Mouse (Mus musculus): ENCODE measurements at regions not wholly inside any gene's neighbourhood (a gene's known extent, or its start where the extent isn't known, plus 50 kb on each side); places are given as distances from the start of the nearest gene placed in this dataset.

- no peak for DNase-seq (ENCODE audit: low spot score)
These were observed 99.4 kb upstream of the Gpr12 start for GRCm38 (mm10) chr5:146684429-146684828.

- no peak for DNase-seq (ENCODE audit: low spot score)
These were observed 98.5 kb upstream of the Gpr12 start for GRCm38 (mm10) chr5:146683554-146683953.

- DNase-seq (ENCODE audit: low spot score), result no peak
These were observed 97.9 kb upstream of the Gpr12 start for GRCm38 (mm10) chr5:146682893-146683292.

- DNase-seq (ENCODE audit: low spot score), result peak; percentile 27
These were observed 96.5 kb upstream of the Gpr12 start for GRCm38 (mm10) chr5:146681512-146681911.

GRCm38 (mm10) chr5:146679198-146679681 is 94.2 kb upstream of the Gpr12 start:
- no peak for DNase-seq (ENCODE audit: low spot score)

- DNase-seq (ENCODE audit: low spot score), result no peak
These were observed 93.7 kb upstream of the Gpr12 start for GRCm38 (mm10) chr5:146678775-146679170.

- no peak for DNase-seq (ENCODE audit: low spot score)
These were observed 93.2 kb upstream of the Gpr12 start for GRCm38 (mm10) chr5:146678049-146678774.

- DNase-seq (ENCODE audit: low spot score), result no peak
These were observed 92.1 kb upstream of the Gpr12 start for GRCm38 (mm10) chr5:146677151-146677515.

GRCm38 (mm10) chr5:146676470-146677150 is 91.6 kb upstream of the Gpr12 start:
- DNase-seq (ENCODE audit: low spot score), result peak; percentile 87

GRCm38 (mm10) chr5:146675887-146676277 is 90.8 kb upstream of the Gpr12 start:
- DNase-seq (ENCODE audit: low spot score), result no peak

- peak; percentile 84 for DNase-seq (ENCODE audit: low spot score)
These were observed 90.2 kb upstream of the Gpr12 start for GRCm38 (mm10) chr5:146675006-146675886.

GRCm38 (mm10) chr5:146661751-146662150 is 76.7 kb upstream of the Gpr12 start:
- no peak for DNase-seq (ENCODE audit: low spot score)

GRCm38 (mm10) chr5:146657228-146657627 is 72.2 kb upstream of the Gpr12 start:
- no peak for DNase-seq (ENCODE audit: low spot score)

- peak; percentile 13 for DNase-seq (ENCODE audit: low spot score)
These were observed 70.4 kb upstream of the Gpr12 start for GRCm38 (mm10) chr5:146655394-146655793.

- DNase-seq (ENCODE audit: low spot score), result no peak
These were observed 68.8 kb upstream of the Gpr12 start for GRCm38 (mm10) chr5:146653686-146654450.

GRCm38 (mm10) chr5:146652874-146653273 is 67.8 kb upstream of the Gpr12 start:
- DNase-seq (ENCODE audit: low spot score), result no peak

- DNase-seq (ENCODE audit: low spot score), result no peak
These were observed 63.6 kb upstream of the Gpr12 start for GRCm38 (mm10) chr5:146648519-146649060.

GRCm38 (mm10) chr5:146647628-146648380 is 62.8 kb upstream of the Gpr12 start:
- DNase-seq (ENCODE audit: low spot score), result no peak

GRCm38 (mm10) chr5:146644499-146644898 is 59.5 kb upstream of the Gpr12 start:
- DNase-seq (ENCODE audit: low spot score), result peak; percentile 2

- no peak for DNase-seq (ENCODE audit: low spot score)
These were observed 56.9 kb upstream of the Gpr12 start for GRCm38 (mm10) chr5:146641931-146642330.

- DNase-seq (ENCODE audit: low spot score), result no peak
These were observed 51.8 kb upstream of the Gpr12 start for GRCm38 (mm10) chr5:146636859-146637258.

Data from lung, postnatal 25 days (tissue).